Mouse (Mus musculus) neural tube, embryonic 10.5 days (tissue): Measurements from ENCODE around the gene Hsd11b1.
A peak's percentile ranks its signal among the peaks of the same experiment; 100 is the strongest.

ENCODE experiments used
- DNase-seq: peaks from one replicate; pipeline ENCODE4 v3.0.0-alpha.2; 2017; ENCODE audit warnings: low spot score; ENCODE audit errors: extremely low spot score

Gene Hsd11b1

DNA sequence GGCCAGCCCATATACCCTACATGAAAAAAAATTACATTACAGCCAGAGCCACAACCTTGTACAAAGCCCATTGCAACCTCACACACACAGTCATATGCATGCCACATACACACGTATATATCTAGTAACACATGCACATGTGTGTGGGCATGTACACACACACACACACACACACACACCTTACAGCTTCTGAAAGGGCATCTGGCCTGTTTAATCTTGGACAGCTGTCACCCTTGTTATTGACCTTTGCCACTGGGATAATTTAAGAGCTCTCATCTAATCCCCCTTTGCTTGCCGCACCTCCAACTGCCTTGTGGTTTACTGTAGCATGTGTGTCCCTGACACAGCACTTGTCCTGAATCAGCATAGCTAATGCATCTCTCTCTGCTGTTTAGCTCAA lies 60.1 kb downstream of the Hsd11b1 start:
- DNase-seq, result no peak

DNA sequence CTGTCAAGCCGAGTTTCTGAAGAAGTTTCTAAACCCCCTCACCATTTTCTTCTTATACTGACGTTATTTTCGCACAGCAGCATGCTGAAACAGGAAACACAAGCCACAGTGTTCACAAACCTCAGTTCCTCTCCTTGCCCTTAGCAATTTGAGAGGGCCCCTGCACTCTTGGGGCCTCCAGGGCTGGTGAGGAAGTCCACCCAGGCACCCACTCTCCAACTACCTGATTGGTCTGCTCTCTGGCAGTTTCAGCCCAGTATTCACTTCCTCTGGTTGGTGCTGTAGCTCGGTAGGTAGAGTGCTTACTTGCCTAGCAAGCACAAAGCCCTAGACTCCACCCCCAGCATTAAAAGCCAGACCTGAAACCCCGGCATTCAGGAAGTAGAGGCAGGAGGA lies 62.5 kb downstream of the Hsd11b1 start, which contains the start of gene Traf3ip3:
TSS of gene Traf3ip3 (minus strand) at position 321 of the 396 bp plus-strand sequence.
- no peak for DNase-seq

DNA sequence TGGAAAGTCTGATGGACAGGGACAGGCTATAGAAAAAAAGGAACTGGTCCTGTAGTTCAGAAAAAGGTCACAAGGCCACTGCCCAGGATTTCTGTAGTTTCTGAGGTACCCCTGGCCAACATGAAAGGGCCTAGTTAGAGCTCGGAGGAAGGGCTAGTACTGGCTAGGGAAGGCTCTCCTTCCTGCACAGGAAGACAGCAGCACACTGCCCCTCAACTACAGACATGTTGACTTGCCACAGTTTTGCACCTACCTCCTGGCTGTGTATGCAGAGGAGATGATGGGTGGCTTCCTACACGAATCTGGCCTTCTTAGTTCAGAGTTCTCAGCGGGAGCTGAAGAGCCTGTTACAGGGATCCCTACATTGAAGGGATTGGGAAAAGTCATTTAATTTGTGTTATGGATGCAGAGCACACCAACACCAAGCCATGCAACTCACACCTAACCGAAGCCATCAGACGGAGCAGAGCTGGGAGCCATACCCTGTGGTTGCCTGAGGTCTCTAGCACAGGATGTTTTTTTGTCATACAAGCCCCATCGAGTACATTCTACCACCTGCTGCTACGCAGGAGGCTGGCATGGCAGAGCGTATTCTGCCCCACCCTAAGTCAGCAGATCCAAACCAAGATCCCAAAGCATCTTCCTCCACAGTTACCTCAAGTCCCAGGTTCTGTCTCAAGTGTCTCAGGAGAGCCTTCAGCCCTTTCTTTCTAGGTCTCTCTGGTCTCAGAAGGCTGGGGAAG lies 63.1 kb downstream of the Hsd11b1 start:
- no peak for DNase-seq

DNA sequence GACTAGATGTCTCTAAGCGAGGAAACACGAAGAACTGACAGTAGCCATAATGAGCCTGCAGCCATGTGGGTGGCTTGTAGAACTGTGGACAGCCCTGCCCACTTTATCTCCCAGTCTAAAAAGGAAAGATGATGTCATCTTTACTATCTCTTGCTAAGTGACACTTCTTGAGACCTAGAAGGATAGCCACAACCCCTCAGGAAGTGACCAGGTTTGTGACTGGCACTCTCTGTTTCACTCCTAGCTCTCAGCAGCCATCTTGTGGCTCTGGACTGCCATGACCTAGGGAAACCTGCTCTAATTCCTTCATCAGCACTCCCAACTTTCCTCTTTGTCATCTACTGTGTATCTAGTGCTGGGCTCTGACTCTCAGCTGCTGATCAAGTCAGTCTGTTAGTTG lies 65.6 kb downstream of the Hsd11b1 start:
- no peak for DNase-seq

DNA sequence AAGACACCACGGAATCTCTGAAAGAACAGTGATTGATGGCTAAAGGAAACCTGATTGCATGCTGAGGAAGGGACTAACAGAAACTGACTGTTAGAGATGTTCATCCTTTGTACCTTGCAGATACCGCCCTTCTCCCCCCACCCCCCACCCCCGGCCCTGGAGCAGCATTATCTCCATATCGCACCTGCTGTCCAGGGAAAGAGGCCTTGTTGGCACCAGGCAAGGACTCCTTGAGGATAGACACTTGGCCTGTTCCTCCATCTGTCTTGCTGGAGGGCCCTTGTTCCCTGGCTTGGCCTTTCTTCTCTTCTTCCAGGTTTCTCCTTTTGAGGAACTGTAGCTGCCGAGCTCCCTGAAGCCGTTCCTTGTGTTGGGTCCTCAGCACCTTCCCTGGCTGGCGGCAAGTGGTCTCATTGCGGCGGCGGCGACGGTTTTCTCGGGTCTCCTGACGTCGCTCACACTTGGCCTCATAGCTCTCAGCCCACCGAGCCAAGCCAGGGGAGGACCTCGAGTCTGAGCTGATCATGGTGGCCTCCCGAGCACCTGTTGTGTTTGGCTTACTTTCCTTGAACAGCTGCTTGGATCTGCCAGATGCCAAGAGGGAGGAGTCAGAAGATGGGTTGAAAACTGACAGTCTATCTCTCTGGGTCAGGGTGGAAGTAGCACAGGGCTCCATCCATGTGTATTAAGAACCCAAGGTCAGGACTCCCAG lies 66.2 kb downstream of the Hsd11b1 start:
- no peak for DNase-seq

DNA sequence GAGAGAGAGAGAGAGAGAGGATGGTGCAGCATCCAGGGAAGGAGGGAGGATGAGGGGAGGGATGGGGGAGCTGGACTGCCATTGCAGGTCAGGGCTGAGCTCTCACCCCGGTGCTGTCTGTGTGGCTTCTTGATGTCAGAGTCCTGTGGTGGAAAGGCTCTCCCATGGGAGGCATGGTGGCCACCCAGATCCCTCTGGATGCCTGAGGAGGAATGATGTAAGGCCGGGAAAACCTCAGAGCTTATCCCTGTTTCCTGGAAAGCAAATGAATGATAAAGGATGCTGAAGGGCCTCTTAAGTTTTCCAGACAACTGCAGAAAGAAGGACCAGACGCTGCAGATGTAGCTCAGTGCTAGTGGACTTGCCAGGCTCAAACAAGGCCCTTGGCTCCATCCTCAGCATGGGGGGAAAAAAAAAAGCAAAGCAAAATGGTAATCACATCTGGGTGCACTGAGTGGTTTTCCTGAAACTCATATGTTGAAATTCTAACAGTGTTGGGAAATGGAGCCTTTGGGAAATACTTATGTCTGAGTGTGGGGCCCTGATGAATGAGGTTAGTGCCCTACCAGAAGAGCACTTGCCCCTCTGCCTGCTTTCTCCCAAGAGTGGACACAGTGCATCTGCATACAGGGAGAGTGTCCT lies 68.6 kb downstream of the Hsd11b1 start:
- DNase-seq, result no peak

DNA sequence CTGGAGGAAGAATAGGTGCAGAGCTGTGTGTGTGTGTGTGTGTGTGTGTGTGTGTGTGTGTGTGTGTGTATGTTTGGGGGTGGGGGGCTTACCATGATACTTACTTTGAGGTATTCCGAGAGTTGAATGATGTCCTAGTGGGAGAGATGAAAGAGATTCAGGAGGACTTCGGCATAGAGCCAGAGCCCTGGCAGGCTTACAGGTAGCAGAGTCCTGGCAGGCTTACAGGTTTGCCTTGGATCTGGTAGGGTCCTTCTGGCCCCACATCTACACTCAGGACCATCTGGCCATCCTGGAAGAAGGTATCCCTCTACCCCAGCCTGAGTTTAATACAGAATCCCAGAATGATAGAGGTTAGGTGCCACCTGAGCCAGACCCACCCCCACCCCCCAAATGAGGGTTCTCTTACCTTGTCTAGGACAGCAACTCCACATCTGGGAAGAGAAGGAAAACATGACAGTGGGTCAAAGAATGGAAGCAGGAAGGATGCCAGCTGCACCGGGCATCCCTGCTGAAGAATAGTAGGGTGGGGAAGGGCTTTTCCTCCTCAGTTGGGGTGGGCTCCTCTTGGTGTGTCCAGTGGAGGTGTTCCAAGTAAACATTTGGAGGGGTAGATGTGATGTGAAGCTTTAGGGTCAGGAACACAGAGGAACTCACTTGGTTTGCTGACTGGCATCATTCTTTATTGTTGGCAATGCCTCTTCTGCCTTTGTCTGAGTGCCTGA lies 69.3 kb downstream of the Hsd11b1 start:
- DNase-seq, result no peak

DNA sequence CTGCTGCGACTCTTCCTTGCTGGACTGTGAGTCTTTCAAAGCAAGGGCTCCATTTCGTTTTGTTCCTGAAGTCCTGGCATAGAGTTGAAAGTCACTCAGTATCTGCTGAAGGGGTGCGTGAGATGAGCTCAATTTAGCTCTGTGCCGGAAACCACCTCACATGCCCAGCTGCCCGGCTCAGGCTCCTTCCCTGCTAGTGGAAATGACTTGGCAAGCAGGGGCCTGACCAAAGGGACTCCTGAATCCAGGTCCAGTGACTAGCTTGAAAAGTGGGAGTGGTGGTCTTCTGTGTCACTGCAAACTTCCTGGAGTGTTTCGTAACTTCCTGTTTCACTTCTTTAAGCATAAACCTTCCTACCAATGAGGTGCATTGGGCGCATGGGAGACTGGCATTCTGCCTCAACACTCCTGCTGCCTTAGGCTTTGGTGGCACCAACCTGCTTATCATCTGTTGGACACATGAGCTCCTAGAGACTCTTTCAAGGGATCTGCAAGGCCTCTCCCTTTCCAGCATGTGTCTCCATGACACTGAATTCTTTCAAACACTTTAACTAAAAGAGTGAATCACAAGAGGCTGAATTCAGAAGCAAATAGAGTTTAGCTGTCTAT lies 72.1 kb downstream of the Hsd11b1 start:
- no peak for DNase-seq

DNA sequence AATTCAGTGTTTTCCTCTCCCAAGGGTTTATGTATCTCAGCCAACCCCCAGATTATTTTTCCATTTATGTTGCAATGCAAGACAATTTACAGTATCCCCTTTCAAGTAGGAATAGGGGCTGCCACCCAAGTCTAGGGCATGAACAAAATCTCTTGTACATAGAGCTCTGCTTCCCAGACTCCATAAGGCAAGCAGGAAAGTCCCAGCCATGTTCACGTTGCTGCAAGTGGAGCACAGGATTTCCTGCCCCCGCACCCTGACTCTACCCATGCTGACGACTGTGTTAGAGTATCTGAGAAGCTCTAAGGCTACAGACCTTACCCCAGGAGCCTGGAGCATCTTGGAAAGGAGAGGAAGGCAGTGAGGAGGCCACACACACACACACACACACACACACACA lies 74.1 kb downstream of the Hsd11b1 start:
- no peak for DNase-seq

DNA sequence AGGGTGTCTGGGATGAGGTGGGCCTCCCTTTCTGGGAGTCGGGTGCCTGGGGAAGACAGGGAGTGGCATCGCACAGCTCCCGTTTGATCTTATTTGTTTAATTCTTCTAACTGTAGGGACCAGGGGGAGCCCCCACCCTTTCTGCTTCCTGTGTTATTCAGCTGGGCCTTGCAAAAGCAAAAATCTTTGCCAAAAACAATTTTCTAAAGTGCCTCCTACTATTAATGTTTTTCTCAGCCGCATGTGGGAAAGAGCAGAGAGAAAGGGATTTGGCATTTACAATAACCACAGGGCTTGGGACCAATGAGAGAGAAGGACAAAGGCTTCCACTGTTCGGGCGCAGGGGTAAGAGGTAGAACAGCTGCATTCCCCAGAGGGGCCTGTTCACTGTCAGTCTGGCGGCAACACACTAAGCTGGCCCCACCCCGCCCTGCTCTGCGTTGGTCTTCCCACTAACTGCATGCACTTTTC lies 74.7 kb downstream of the Hsd11b1 start:
- DNase-seq, result peak; percentile 26

DNA sequence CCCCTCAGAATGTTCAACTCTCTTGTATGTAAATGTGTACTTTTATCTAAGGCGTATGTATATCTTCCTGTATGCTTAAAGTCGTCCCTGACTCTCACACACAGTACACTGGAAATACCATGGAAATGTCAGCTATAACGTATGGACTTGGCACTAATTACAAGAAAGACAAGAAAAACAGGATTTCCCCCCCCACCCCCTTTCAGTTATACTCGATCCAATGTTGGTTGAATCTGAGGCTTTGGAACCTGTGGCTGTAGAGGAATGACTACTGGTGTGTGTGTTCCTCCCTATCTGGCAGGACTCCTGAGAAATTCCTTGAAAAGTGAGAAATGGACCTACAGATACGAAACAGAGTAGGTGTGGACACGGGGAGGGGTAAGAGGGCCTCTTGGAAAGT lies 75.6 kb downstream of the Hsd11b1 start:
- DNase-seq, result no peak

DNA sequence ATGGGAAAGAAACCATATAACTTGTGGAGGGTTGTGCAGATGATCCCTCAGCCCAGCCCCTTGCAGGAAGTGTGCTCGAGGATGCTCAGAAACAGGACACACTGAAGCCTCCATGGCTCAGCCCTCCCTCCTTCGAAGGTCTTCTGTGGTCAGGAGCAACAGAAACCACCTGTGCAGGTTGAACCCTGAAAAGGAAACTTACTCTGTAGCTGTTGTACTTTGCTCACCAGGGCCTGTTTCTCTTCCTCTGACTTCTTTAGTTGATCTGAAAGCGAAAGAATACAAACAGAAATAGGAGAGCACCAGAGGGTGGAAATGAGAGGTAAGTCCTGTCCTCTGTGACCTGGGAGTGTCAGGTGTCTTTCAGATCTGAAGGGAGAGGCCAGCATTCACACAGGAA lies 82.8 kb downstream of the Hsd11b1 start:
- no peak for DNase-seq

DNA sequence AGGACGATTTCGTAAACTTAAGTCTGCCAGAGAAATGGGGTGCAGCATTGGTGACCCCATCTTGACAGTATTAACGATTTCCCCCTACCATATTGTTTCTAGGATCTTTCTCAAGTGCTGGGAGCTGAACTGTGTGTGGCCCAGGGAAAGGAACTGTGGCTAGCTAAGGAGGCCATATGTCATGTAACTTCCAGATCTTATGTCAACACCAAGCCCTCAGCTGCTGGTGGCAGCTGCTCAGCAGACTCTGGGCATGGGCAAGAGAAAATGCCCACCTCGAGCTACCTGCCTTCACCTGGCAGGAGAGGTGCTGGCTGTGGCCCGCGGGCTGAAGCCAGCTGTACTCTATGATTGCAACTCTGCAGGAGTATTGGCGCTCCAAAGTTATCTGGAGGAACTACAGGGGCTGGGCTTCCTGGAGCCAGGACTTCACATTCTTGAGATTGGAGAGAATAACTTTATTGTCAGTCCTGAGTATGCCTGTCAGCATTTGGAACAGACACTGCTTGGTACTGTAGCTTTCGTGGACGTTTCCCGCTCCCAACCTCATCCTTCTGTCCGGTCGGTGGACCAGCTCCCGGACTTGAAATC lies 89.6 kb downstream of the Hsd11b1 start:
- no peak for DNase-seq

DNA sequence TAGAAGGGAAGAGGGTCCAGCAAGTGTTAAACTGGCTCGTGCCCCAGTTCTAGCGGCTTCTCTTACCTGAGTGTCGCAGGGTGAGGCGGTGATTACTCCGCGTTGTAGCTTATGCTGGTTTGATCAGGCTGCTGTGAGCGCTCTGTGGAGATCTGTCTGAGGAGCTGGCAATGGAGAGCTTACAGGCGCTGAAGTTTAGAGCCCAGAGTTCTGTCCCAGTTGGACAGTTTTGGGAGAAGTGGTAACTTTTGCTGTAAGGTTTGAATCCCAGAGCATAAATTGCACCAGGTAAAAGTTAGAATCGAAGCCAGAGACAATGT lies 90.1 kb downstream of the Hsd11b1 start:
- DNase-seq, result no peak

DNA sequence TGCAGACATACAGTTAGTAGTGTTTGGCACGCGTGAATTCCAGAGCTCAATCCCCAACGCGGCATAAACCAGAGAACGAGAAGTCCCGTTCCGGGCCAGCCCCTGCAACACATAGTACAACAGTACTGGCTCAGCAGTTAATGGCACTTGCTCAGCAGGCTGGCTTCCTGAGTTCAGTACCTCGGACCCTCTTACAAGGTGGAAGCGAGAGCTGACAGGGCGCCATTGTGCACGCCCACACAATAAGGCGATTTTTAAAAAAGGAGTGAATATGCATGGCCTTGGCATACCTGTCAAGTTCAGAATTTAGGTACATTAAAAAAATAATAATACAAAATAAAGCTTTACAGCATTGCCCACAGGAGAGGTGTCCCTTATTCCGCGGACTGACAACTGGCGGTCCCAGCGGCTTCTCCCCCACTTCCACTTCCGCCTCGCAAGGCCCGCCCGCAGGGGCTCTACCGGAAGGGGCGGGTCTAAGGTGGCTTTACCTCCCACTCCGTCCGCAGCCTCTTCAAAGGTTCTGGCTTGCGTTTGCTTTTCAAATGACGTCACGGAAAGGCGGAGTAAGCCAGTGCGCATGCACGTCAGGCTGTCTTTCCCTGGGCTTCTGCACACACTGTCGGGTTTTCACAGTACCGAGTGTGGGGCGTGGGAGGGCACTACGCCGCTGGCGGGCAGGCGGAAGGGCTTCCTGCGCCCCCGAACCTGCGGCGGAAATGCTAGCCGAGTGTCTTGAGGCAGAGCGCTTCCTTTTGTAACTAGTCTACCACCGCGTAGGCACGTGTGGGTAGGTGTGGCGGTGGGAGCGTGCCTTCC lies 90.7 kb downstream of the Hsd11b1 start:
- peak; percentile 96 for DNase-seq
